Comparison of ENCODE assay signal across 17 mouse cellular contexts in the genomic region with DNA sequence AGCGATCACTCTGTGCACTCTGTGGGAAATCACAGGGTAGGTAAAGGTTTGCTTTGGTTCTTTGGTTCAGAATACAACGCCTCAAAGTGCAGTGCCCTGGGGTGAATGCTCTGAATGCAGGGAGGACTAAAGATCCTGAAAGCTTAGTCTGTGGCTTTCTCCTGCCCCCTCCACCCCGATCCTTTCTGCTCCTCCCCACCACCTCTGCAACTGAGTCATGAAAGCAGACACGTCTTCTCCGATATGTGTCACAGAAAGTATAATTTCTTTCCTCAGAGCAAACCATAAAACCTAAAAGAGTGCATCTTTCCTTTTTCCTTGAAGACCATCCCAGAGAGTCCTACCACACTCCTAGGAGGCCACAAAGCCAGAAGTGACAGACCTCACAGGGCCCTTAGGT.
"Had no signal": no experiment of that assay in that cellular context is flagged by ENCODE, and none has a peak within 500 bp of the region (broad histone marks: within the 10 kb centered on the region; RNA-seq: fewer than 3 reads in every experiment).

No protein-coding gene starts in this region.

- H3K27ac ChIP-seq: lung, embryonic 15.5 days; macrophage; midbrain, embryonic 13.5 days; midbrain, embryonic 15.5 days; neural tube, embryonic 12.5 days had no signal

- H3K4me3 ChIP-seq: lung, embryonic 15.5 days; megakaryocyte, embryonic 14.5 days; midbrain, embryonic 13.5 days; midbrain, embryonic 15.5 days; neural tube, embryonic 12.5 days had no signal

- DNase-seq: lung, adult 2 months; lung, postnatal 14 days; lung, postnatal 36 days; retina, postnatal 1 day; right cerebral cortex, adult 18-20 months; right cerebral cortex, postnatal 25 days; right cerebral cortex, postnatal 4 days; spleen, adult 18-20 months; thymus, adult 18-20 months; thymus, postnatal 14 days; thymus, postnatal 36 days had no signal
